Mouse (Mus musculus): Measurements from ENCODE around the gene Serp2.

- TF ChIP-seq CTCF (conservative IDR thresholded peaks at IDR 0.05; ENCODE audit: low read length) (no peak), POU5F1 (IDR thresholded peaks at IDR 0.05; ENCODE audit: borderline replicate concordance, low read length) (no peak), NANOG (IDR thresholded peaks at IDR 0.05; ENCODE audit: borderline replicate concordance, low read length) (no peak)
Observed at GRCm38 (mm10) chr14:76532257-76533169, 24.2 kb downstream of the Serp2 start.
